Mouse (Mus musculus) heart, adult 11 months (tissue): ENCODE results near the gene Inppl1.

ENCODE experiments used
- DNase-seq: peaks from one replicate; pipeline ENCODE4 v3.0.0; 2022

Inppl1 gene

DNA sequence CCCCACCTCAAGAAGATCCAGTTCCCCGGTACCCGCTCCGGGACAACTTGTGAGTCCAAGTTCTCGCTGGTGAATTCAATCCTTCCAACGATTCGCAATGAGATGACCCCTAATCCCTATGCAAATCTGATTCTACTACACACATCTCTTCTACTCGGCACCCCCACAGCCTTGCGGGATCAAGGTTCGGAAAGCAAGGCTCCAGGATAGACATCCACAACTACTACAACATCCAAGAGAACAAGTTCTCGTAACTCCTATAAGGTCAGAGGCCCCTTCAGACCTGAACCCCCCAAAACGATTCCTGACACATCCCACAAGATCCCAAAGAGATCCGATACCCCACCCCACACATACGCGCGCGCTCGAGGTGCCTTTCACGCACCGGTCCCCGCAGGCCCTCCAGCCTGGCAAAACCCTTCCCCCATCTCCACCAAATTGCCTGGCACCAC lies 849 bp downstream of the Inppl1 start:
- DNase-seq, result no peak

DNA sequence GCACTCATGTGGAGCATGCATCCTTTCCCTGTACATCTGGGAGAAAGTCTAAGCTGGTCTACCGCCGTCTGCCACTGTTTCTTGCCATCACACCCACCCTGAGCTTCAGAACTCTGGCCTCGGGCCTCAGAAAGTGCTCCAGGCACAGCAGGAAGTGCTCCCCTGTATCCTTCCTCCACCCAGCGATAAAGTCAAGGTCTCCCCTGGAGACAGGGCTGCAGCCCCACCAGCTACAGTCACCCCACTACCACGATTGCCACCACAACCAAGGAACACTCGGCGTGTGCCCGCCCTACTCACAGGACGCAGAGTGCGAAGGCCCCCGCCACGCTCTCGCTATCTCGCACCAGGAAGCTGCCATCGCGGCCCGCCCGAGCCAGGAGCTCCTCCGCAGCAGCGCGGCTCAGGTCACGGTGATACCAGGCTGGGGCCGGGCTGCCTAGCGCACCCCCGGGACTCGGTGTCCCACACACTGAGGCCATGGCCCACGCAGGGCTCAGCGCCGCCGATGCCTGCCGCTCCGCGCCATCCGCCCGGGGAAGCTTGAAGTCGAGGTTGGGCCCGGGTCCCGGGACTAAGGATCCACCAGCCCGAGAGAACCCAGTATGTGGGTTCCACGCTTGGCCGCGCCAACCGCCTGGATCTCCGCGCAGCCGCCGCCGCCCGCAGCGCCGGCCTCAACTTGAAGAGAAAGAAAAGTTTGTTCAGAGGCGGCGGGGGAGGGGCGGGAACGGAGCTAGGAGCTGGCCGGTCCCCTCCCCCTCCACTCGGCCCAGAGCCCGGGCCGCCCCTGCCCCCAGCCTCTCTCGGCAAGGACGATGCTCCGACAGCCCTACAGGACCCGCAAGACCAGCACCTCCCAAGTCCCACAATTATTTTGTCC lies 1.5 kb downstream of the Inppl1 start:
- peak; percentile 97 for DNase-seq

DNA sequence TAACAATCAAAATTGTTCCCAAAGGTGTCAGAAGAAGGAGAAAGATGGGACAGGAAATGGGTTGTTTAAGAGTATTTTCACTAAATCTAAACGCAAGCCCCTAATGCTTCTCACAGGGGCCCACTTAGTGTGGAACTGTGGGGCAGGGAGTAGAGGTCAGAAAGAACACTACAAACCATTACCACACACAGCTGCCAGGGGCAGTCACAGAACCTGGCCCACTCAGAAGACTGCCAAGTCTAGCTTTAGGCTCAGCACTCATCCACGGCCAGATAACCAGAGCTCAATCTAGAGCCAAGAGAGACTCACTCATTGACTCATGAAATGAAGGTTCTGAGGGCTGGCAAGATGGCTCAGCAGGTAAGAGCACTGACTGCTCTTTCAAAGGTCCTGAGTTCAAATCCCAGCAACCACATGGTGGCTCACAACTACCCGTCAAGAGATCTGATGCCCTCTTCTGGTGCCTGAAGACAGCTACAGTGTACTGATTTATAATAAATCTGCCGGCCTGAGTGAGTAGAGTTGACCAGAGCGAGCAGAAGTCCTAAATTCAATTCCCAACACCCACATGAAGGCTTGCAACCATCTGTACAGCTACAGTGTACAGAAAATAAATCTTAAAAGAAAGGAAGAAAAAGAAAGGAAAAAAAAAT lies 2.4 kb downstream of the Inppl1 start:
- DNase-seq, result peak; percentile 91

DNA sequence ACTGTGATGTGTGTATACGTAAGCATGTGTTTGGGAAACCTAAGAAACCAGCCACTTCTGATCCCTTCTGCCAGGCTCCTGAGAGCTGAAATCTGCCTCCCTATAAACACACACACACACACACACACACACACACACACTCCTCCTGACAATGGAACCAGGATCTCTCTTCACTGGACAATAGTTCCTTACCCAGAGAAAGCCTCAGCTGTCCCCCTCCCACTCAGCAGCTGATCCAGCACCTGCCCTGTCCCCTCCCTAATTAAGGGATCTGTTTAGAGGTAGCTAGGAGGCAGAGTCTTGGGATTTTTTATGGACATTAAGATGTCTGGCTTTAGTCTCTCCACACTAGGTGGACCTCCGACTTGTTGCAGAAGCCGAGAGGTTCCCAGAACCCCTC lies 3.1 kb downstream of the Inppl1 start:
- no peak for DNase-seq

DNA sequence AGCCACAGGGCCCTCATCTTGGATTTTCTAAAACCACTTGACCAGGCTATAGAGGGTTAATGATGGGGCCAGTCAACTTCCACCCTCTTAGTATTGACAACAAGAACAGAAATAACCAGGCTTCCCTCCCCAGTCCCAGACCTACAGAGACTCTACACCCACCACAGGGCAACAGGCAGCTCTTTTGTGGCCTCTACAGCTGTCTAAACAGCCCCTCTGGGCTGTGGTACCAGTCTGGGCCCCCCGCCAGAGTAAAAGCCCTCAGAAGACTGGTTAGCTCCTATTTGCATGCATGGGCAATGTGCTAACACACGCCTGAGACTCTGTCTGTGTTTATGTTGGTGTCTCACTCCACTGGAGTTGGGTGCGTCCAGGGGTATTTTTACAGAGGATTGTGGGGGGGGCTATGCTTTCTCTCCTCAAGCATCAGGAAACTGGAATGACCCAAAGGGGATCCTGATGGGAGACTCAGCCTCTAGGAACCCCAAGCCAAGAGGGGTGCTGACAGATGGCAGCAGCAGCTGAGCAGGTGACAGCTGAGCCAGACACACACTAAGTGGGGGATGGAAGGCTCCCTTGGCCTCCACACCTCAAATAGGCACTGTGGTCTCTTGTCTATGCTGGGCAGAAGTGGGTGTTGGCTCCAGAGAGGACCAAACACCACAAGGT lies 4.0 kb downstream of the Inppl1 start:
- peak; percentile 96 for DNase-seq

DNA sequence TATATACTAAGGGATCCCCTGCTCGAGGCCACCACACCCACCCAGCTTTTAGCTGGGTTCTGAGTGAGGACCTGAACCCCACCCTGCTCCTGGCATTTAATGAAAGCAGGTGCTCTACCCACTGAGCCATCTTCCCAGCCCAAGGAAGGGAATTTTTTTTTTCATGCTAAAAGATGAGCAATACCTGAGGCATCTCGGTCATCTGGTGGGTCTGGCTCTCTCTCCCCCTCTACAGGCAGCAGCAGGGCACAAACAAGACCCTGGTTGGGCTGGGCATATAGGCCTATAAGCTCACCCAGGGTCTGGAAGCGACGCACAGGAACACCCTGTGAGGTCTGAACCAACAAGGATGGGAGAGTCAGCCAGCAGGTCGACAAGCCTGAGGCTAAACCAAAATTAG lies 4.7 kb downstream of the Inppl1 start:
- no peak for DNase-seq

DNA sequence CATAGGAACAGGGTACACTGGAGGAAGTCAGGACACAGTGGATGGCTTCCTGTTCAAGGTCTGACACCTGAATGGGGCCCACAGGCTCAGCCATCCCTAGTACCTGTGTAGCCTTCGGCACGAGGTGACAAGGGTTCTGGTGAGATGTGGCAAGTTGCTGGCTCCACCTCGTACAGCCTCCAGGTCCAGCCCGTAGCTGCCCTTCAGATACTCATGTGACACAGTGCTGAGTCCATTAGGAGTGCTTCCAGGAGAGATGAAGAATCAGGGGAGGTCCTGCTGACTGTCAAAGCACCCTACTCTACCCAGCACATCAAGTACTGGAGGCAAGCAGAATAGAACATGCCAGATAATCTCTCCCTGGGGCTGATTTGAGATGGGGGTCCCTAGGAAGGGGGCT lies 5.7 kb downstream of the Inppl1 start:
- DNase-seq, result peak; percentile 91

DNA sequence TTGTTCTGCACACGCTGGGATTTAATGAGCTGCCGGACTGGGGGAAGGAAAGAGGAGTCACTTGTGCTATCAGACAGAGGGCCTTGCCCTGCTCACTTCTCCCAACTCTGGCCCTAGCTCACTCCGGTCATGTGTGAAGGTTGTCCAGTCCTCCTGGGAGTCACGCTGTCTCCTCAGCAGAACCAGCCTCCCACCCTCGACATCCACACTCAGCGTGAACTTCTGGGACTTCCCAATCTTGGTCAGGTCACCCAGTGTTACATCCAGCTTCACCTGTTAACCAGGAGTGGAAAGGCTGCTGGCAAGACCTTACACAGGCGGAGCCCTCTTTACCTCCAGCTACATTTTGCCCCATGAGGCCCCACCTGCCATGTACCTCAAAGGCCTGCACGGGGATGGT lies 6.6 kb downstream of the Inppl1 start:
- peak; percentile 92 for DNase-seq

DNA sequence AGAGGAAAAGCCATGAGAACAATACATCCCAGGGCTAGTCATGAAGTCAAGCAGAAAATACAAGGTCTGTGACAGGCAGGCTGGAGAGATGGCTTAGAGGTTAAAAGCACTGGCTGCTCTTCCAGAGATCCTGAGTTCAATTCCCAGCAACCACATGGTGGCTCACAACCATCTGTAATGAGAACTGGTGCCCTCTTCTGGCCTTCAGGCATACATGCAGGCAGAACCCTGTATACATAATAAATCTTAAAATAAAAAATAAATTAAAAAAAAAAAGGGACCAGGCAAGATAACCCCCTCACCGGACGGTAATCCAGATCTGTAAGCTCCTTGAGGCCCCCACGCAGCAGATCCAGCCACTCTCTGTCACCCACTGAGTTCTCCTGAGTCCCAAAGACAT lies 7.7 kb downstream of the Inppl1 start:
- no peak for DNase-seq

DNA sequence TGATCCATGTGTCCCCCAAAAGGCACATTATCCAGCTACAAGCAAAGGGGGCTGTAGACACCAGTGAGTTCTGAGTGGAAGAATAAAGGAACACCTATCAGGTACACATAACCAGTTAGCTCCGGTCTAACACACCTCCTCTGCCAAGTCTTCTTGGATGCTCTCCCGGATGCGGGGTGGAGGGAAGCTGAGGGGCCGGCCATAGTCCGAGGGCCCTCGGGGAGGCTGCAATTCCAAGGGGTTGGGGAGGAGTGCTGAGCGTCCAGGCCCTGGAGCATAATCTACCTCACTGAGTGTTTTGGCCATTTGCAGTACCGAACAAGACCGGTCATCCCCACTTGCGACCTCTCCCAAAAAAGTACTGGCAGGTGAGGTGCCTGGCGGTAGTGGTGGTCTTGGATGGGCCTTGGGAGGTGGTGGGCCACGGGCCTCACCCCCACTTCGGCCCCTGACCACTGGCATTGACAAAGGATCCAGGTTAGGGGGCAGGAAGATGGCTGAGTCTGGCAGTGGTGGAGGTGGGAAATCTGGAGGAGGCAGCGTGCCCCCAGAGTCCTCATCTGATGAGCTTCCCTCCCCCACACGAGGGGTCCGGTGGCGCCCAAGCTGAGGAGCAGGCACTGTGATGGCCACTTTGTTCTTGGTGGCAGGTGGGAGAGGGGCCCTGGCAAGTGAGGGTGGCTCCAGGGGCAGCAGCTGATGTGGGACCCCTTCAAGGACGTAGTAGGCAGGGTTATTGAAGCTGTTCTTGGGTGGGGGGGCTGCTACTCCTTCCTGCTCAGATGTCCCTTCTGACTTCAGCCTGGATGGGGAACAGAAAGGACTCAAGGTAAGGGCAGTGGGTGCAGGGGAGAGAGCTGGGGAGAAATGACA lies 14.0 kb downstream of the Inppl1 start:
- DNase-seq, result peak; percentile 92

DNA sequence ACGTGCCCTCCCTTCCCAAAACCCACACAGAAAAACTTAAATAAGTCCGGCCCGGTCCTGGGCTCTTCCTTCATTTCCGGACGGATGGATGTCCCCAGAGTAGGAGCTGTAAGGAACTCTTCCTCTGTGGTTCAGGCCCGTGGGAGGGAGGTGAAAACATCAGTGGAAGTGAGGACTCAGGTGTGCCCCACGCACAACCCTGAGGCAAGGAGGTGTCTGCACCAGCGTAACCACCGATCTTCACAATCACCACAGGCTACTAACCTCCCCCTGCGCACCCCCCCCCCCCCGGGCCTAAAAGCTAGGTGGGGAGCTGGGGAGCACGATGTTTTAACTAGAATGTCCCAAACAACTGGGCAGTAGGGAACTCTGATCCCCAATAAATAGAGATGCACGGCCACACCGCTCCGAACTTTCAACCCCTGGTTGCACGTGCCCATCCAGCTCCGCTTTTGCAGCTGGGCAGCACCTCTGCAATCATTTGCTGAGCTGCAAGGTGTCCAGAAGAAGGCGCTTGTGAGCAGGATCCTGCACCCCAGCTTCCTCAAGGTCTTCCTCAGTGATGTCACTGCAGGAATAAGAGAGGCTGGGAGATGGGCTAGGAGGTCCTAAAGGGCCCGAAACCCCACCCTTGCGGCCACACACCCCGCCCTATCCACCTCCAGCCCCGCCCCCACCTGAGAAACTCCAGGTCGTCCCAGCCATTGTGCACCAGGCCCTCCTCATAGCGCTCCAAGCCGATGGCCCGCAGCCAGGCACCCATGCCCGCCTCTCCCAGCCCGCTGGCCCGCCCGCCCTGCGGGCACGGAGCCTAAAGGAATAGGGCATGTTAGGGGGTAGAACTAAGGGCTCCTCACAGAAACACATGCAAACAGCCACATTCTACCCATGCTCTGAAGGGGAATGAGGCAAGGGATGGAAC lies 14.9 kb downstream of the Inppl1 start:
- peak; percentile 93 for DNase-seq

DNA sequence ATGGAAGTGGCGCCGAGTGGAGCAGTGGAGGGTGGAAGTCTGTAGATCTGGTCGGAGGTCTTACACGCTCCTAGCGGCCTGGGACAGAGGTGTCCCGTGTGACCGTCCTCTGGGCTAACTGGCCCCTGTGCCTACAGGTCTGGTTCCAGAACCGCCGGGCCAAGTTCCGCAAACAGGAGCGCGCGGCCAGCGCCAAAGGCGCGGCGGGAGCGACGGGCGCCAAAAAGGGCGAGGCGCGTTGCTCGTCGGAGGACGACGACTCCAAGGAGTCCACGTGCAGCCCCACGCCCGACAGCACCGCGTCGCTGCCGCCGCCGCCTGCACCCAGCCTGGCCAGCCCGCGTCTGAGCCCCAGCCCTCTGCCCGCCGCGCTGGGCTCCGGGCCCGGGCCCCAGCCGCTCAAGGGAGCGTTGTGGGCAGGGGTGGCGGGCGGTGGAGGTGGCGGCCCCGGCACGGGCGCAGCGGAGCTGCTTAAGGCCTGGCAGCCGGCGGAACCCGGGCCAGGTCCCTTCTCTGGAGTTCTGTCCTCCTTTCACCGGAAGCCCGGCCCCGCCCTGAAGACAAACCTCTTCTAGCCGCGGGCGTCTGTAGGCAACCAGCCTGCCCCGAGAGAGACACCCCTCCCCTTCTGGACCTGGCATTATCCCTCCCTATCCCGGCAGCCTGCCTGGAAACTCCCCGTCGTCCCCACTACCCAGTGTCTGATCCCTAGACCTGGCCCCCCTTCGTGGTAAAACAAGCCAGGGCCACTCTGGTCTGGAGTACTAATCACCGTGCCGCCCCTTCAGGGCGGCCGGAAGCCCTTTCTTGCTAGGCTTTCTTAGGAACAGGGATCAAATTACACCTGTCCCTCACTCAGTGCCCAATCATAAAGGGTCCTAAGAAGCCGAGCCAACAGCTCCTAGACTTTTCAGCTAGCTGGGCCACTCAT lies 16.2 kb downstream of the Inppl1 start:
- peak; percentile 99 for DNase-seq

DNA sequence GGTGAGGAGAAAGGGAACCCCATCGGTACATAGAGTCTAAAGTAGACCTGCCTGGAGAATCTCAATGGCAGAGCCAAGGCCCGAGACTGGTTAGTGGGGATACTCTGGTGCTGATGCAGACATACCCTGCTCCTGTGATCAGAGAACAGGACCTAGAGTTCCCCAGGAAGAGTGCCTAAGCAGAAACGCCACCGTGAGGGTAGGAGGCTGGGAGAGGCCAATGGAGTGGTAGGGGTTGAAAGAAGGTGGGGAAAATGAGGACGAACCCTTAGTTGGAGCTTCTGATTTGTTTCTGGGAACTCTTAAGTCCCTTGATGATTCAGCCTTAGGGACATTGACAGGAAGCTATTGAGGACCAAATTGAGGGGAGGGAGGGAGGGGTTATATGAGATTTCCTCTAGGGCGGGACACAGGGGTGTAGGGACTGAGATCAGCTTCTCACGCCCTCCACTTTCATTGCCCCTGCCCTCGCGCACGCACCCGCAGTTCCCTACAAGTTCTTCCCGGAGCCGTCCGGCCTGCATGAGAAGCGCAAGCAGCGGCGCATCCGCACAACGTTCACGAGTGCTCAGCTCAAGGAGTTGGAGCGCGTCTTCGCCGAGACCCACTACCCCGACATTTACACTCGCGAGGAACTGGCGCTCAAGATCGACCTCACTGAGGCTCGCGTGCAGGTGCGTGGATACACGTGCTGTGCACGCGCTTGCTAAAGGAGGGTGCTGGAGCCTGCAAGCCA lies 17.6 kb downstream of the Inppl1 start:
- peak; percentile 92 for DNase-seq

DNA sequence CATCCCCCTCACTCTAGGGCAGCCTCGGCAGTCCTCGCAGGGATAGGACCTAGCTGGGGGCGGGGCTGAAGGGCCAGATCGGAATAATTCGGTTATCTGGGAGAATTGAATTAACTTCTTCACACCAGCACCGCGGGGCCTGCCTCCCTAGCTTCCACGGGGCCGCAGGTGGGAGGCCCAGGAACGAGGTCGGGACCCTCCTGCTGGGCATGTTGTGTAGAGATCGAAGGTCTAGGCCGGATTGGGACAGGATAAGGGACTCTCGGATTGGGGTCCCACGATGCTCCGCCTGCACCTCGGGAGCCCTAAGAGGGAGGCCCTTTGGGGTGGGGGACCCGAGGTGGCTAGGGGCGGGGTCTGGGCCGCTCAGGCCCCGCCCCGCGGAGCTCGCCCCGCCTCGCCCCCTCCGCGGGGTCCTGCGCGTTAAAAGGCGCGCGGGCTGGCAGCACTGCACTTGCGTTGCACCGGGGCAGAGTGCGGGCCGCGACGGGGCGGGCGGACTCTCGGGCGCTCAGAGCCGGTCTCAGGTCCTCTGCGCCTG lies 20.1 kb downstream of the Inppl1 start, which contains the start of gene Phox2a:
Gene Phox2a, plus strand, starts transcription at position 453 of the 541 bp plus-strand sequence.
- no peak for DNase-seq

DNA sequence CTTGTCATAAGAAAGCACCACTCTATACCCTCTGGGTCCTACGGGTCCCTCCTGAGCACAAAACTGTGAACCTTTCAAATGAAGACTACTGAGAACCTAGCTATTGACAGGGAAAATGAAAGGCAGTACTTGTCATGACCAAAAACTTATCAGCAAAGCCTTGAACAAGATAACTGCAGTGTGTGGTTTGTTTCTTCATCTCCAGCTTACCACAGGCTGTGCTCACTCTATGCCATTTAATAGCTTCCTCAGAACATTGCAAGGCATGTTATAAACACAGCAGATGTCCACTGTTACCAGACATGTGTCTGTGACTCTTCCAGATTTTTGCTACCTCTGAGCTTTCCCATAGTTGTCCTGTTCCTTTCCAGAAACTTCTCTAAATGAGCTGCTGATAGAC lies 61.0 kb downstream of the Inppl1 start:
- DNase-seq, result no peak

DNA sequence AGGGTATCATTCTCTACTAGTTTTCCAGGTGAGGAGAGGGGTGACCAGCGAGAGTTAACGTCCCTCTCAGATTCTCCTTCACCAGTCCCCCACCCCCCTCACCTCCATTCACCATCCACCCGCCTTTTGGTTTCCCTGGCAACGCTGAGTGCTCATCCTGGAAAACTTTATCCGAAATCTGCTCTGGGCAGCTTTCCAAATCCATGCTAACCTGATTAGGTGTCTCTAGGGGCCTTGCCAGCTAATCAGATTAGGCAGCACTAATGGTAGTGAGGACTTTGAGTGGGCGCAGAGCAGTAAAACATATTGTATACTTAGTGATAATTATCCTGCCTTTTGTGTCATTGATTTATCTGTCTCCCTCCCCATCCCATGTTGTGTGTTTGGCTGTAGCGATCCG lies 65.3 kb downstream of the Inppl1 start:
- no peak for DNase-seq
